11 mouse cellular contexts compared by ENCODE assay signal in the genomic region with DNA sequence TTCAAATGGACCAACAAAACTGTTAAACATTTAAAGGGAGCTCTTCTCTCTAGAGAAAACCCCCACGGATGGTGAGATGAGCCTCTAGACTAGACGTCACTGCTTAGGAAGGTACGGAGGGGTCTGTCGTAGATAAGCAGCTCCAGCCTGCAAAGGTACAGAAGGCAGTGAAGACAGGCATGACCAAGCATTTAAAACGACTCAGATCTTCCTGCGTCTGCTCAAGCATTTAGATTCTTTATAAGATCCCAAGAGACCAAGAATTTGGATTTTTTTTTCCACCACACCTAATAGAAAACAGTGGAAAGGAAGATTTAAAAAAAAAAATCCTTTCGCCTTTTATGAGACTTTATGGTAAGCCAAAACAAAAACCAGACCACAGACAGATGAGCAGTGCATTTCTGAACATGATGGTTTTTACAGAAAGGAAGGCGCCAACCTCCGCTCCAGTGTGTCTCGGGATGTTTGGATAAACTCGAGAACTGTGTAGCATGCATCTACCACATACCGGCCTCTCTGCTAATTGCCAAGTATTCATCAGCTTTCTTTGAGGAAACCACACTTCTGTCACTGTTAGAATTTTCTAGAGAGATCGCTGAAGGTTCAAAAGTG.
"Had no signal": no experiment of that assay in that cellular context is flagged by ENCODE, and none has a peak within 500 bp of the region (broad histone marks: within the 10 kb centered on the region; RNA-seq: fewer than 3 reads in every experiment).

No protein-coding gene starts in this region.

- H3K36me3 ChIP-seq: liver, embryonic 12.5 days; midbrain, embryonic 12.5 days had no signal

- H3K27me3 ChIP-seq: liver, embryonic 12.5 days; midbrain, embryonic 12.5 days had no signal

- H3K4me3 ChIP-seq: liver, embryonic 12.5 days; midbrain, embryonic 12.5 days had no signal

- H3K4me2 ChIP-seq: liver, embryonic 12.5 days; lung, embryonic 14.5 days; midbrain, embryonic 12.5 days had no signal

- DNase-seq: kidney, adult 11 months; kidney, adult 9 months; kidney, postnatal 10 days; lung, embryonic 14.5 days; right cerebral cortex, postnatal 4 days; spleen, adult 18-20 months; thymus, adult 18-20 months; thymus, postnatal 14 days had no signal

- ATAC-seq: liver, embryonic 12.5 days; midbrain, embryonic 16.5 days had no signal

- H3K4me1 ChIP-seq: liver, embryonic 12.5 days; midbrain, embryonic 12.5 days had no signal

- H3K9me3 ChIP-seq: liver, embryonic 12.5 days; midbrain, embryonic 12.5 days had no signal

- H3K27ac ChIP-seq: liver, embryonic 12.5 days; midbrain, embryonic 12.5 days had no signal

- H3K9ac ChIP-seq: liver, embryonic 12.5 days; lung, embryonic 14.5 days; midbrain, embryonic 12.5 days had no signal
